Mouse (Mus musculus): ENCODE measurements around the gene Mmp23. TPM values are rescaled to one million over a fixed set of nuclear protein-coding genes. Genes with fewer than 3 reads are reported as not detected.
"Not testable (repeated sequence)": the region's sequence is repeated elsewhere in the genome, so short reads cannot be mapped to it uniquely, and the experiment has no call there.

Gene Mmp23
- total RNA-seq, 2 experiments from 2014 or later = not detected

- ATAC-seq (replicated peaks; ENCODE audit: low FRiP score, low TSS enrichment, poor library complexity, severe bottlenecking) = no peak
These were observed 5.8 kb upstream of the Mmp23 start for GRCm38 (mm10) chr4:155658961-155659360.

- ATAC-seq (replicated peaks; ENCODE audit: low FRiP score, low TSS enrichment, poor library complexity, severe bottlenecking) = no peak
These were observed 3.1 kb upstream of the Mmp23 start for GRCm38 (mm10) chr4:155656214-155656751.

- ATAC-seq (replicated peaks; ENCODE audit: low FRiP score, low TSS enrichment, poor library complexity, severe bottlenecking) = peak; percentile 43
These were observed 1.5 kb upstream of the Mmp23 start for GRCm38 (mm10) chr4:155654456-155655298.

DNA sequence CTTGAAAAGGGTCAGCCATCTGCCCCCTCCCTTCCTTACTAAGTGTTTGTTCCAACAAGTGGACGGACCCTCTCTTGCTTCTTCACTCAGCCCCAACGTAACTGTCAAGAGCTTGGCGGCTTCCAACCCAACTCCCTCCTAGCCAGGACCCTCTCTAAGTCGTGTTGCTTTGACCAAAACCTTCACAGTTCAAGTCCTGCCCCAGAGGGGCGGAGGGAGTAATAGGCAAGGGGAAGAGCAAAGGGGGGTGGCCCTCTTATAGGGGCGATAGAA, 935 bp upstream of the Mmp23 start:
- ATAC-seq (replicated peaks; ENCODE audit: low FRiP score, low TSS enrichment, poor library complexity, severe bottlenecking) = no peak

DNA sequence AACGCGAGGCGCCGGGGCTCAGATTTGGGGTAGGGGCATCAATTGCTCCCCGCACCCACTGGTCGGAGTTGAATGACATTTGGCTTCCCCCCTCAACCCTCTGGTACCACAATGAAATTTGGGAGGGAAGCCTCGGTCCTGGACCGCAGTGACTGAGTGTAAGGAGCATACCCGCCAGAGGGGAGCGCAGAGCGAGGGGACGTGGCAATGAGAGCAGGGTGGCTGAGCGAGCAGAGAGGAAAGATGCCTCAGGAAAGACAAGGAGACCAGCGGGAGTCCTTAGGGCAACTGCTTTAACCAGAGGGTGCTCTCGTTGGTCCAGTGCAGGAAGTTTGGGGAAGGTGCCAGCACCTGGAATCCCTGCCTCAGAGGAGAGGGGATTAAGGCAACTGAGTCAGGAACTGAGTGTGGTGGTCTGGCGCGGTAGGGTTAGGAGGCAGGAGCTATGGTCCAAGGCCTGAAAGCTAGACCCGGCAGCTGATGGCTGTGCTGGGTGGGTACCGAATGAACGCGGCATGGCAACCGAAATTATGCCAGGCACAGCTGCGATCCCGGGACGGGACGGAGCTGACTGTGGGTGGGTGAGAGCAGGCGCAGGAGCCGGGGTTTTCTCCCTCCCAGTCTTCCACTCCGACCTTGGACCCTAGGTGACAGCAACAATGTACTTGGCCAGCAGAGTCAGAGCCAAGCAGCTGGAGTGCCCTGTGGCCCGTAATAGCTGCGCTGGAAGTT, 433 bp upstream of the Mmp23 start:
- ATAC-seq (replicated peaks; ENCODE audit: low FRiP score, low TSS enrichment, poor library complexity, severe bottlenecking) = no peak

DNA sequence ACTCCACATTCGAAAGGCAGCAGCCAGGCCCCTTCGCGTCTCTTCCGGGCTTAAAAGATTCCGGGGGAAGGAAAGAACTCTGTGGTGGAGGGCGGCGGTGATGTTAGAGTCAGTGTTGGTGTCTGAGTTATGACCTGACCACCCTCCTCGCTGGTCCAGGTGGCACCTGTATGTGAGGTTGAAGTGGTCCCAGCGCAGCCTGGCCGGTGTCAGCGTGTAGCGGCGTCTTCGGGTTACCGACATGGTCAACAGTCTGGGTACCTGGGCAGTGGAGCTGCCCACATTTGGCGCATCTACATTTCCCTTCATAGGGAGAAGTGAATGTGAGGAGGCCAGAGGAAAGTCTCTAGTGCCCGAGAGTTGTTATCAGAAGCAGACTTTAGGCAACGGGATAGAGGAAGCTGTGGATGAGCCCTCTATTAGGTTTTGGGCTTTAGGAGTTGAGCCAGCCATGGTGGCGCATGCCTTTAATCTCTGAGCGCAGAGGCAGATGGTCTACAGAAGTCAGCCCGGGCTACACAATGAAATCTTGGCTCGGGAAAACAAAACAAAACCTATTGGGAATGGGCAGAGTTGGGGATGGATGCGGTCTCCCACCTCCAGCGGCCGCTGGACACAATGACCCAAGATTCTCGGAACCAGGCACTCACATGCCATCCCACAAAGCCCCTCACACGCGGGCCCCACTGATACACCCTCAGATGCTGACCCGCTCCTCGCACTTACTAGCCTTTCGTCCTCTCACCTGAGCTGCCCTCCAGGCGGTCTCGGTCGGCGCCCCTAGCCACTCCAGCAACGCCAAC, 700 bp downstream of the Mmp23 start:
- no peak for ATAC-seq (replicated peaks; ENCODE audit: low FRiP score, low TSS enrichment, poor library complexity, severe bottlenecking)

DNA sequence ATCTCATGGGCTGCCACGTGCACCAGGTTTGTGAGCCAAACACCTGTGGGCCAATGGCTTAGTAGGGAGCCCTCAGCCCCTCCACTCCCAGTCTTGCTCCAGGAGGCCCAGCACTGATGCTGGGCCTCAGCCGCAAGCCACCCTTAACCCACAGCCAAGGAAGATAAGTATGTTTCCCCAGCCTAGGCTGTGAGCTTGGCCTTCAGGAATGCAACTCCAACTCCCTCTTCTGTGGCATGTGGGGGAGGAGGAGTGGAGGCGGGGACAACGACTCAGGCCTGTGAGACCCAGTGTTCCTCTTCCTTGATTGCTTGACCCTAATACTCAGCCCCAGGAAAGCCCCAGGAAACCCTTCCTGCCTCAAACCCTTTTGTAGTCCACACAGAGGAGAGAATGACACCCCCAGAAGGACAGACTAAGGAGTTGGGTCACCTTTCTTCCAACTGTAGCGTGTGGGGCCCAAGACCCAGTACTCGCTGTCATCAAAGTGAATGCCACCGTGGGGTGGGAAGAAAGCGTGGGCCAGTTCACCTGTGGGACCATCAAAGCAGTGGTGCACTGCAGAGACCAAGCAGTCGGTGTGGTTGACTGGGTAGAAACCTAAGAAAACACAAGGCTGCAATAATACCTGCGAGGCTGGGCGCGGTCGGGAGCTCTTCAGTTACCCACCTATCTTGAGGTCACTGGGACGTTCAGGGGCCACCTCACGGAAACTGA, 1.5 kb downstream of the Mmp23 start:
- no peak for ATAC-seq (replicated peaks; ENCODE audit: low FRiP score, low TSS enrichment, poor library complexity, severe bottlenecking)

GRCm38 (mm10) chr4:155649355-155649754, 3.8 kb downstream of the Mmp23 start:
- no peak for ATAC-seq (replicated peaks; ENCODE audit: low FRiP score, low TSS enrichment, poor library complexity, severe bottlenecking)

DNA sequence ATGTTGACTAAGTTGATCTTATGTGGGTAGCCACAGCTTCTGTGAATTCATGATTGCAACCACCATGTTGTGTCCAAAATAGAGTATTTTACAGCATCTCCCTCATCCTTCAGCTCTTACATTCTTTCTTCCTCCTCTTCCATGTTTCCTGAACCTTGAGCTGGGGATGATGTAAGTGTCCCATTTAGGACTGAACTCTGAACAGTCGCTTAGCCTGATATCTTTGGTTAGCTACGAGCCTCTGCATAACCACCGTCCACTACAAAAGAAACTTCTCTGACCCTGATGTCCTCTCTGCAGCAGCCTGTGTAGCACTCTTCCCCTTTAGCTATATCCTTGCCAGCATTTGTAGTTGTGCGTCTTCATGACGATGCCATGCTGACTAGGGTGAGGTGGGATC, 7.5 kb downstream of the Mmp23 start:
- no peak for ATAC-seq (replicated peaks; ENCODE audit: low FRiP score, low TSS enrichment, poor library complexity, severe bottlenecking)

GRCm38 (mm10) chr4:155645308-155645707, 7.9 kb downstream of the Mmp23 start, which contains the start of gene Gm10563:
Gm10563 (minus strand) TSS chr4:155645408.
- not testable (repeated sequence) for ATAC-seq (replicated peaks; ENCODE audit: low FRiP score, low TSS enrichment, poor library complexity, severe bottlenecking)

GRCm38 (mm10) chr4:155643531-155643930, 9.7 kb downstream of the Mmp23 start:
- ATAC-seq (replicated peaks; ENCODE audit: low FRiP score, low TSS enrichment, poor library complexity, severe bottlenecking) = no peak

DNA sequence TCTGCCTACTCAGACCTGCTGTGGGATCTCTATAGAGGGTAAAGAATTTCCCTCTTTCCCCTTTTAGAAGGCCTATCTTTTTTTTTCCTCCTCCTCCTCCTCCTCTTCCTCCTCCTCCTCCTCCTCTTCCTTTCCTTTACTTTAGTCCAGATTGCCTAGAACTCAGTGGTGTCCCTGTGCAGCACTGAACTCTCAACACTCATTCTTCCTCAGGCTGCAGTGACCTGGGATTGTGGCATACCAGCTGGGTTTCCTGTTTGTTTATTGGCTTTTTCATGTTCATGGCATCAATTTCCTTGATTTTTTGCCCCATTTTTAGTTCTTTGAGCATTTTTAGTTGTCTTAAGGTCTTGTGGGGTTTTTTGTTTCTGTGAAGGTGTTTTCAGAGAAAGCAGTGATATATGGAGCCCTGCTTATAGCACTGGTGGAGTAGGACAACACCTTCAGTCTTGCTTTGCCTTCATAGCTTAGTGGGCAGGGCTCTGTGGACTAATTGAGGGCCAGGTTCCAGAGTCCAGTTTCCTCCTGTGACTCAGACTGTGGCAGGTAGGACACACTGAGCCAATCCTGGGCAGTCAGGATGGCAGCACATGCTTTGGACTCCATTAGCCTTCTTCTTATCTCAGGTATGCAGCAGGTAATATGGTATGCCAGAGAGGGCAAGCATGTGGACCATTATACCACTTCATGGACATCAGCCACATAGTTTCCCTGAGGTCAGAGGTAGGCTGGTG, 17.3 kb downstream of the Mmp23 start:
- no peak for ATAC-seq (replicated peaks; ENCODE audit: low FRiP score, low TSS enrichment, poor library complexity, severe bottlenecking)

DNA sequence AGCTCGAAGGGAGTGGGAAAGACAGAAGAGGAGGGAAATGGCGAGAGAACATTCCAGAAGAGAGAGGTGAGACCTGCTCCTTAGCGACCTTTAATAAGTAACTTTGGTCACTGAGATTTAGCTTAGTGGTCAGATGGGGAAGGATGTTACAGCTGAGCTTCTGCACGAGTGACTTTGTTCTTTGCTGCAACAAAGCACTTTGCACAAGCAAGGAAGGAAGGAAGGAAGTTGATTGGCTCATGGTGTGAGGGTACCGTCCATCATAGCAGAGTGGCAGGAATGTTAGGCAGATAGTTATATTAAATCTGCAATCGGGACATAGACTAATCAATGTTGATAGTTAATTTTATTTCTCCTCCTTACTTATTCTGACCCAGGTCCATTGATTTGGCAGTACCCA, 22.9 kb downstream of the Mmp23 start:
- no peak for ATAC-seq (replicated peaks; ENCODE audit: low FRiP score, low TSS enrichment, poor library complexity, severe bottlenecking)

- peak; percentile 99 for ATAC-seq (replicated peaks; ENCODE audit: low FRiP score, low TSS enrichment, poor library complexity, severe bottlenecking)
These were observed 28.6 kb downstream of the Mmp23 start, which contains the start of gene Cdk11b for GRCm38 (mm10) chr4:155624338-155625291. Cdk11b (plus strand) TSS chr4:155624854.

- ATAC-seq (replicated peaks; ENCODE audit: low FRiP score, low TSS enrichment, poor library complexity, severe bottlenecking) = peak; percentile 87
These were observed 34.9 kb downstream of the Mmp23 start for GRCm38 (mm10) chr4:155618321-155618720.

DNA sequence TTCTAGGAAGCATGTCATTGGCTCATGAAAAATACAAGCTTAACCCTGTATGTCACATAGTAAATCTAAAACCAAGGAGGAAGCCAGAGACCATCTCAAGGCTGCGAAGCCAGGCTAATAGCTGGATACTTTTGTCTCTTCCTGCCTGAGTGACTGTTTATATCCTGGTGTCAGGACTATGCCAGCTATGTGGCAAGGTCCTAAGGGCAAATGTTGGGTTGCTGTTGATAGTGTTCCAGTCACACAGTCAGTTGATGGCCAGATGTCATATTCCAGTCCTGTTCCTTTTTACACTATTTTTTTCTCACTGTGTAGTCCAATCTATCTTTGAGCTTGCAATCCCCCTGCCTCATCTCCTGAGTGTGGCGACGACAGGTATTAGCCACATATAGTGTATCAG, 39.9 kb downstream of the Mmp23 start:
- ATAC-seq (replicated peaks; ENCODE audit: low FRiP score, low TSS enrichment, poor library complexity, severe bottlenecking) = no peak

- no peak for ATAC-seq (replicated peaks; ENCODE audit: low FRiP score, low TSS enrichment, poor library complexity, severe bottlenecking)
These were observed 41.3 kb downstream of the Mmp23 start for GRCm38 (mm10) chr4:155611860-155612259.

DNA sequence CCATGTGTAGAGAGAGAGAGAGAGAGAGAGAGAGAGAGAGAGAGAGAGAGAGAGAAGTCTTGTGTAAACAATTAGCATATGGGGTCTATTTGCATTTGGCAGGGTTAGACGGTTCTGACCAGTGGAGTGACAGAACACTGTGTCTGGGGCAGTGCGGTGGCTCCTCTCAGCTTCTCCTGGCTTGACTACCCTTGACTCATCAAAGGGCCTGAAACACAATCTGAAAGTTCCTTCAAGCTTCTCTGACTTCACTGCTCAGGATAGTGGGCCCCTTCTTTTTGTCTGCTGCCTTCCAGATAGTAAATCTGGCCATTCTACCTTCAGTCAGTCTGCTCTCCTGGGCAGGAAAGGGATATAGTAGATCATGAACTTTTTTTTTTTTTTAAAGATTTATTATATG, 46.4 kb downstream of the Mmp23 start:
- ATAC-seq (replicated peaks; ENCODE audit: low FRiP score, low TSS enrichment, poor library complexity, severe bottlenecking) = no peak

All from megakaryocyte-erythroid progenitor cell, adult 5-6 weeks (primary cell).